Mouse (Mus musculus) cerebellum, adult 9-10 months (tissue): ENCODE measurements around the gene Pdk2.

Source experiments
- DNase-seq: peaks from one replicate; pipeline ENCODE4 v3.0.0; 2022

The Pdk2 gene

GRCm38 (mm10) chr11:95041139-95041609, at the start of gene Pdk2:
Gene Pdk2 (minus strand): TSS chr11:95041354.
- DNase-seq = peak; percentile 98

GRCm38 (mm10) chr11:95088857-95089779, 48.0 kb upstream of the Pdk2 start:
- no peak for DNase-seq

- DNase-seq = no peak
These were observed 47.1 kb upstream of the Pdk2 start for GRCm38 (mm10) chr11:95088286-95088685.

GRCm38 (mm10) chr11:95087301-95088228, 46.4 kb upstream of the Pdk2 start:
- no peak for DNase-seq

GRCm38 (mm10) chr11:95086229-95086628, 45.1 kb upstream of the Pdk2 start:
- DNase-seq = no peak

GRCm38 (mm10) chr11:95085710-95086109, 44.6 kb upstream of the Pdk2 start:
- no peak for DNase-seq

- DNase-seq = no peak
These were observed 43.7 kb upstream of the Pdk2 start for GRCm38 (mm10) chr11:95084811-95085382.

- DNase-seq = no peak
These were observed 43.0 kb upstream of the Pdk2 start for GRCm38 (mm10) chr11:95084175-95084574.

GRCm38 (mm10) chr11:95082896-95083295, 41.7 kb upstream of the Pdk2 start:
- DNase-seq = no peak

- DNase-seq = no peak
These were observed 39.6 kb upstream of the Pdk2 start for GRCm38 (mm10) chr11:95080783-95081182.

- DNase-seq = peak; percentile 34
These were observed 38.2 kb upstream of the Pdk2 start for GRCm38 (mm10) chr11:95079256-95079875.

- peak; percentile 28 for DNase-seq
These were observed 36.8 kb upstream of the Pdk2 start for GRCm38 (mm10) chr11:95077956-95078355.

GRCm38 (mm10) chr11:95076536-95077111, 35.5 kb upstream of the Pdk2 start, which contains the start of gene Itga3:
Gene Itga3 (minus strand): TSS chr11:95076801.
- peak; percentile 80 for DNase-seq

- DNase-seq = peak; percentile 79
These were observed 34.9 kb upstream of the Pdk2 start for GRCm38 (mm10) chr11:95076041-95076535.

- DNase-seq = peak; percentile 59
These were observed 34.3 kb upstream of the Pdk2 start for GRCm38 (mm10) chr11:95075197-95076040.

GRCm38 (mm10) chr11:95074694-95075093, 33.5 kb upstream of the Pdk2 start:
- peak; percentile 33 for DNase-seq

GRCm38 (mm10) chr11:95073835-95074234, 32.7 kb upstream of the Pdk2 start:
- peak; percentile 39 for DNase-seq

GRCm38 (mm10) chr11:95072804-95073203, 31.6 kb upstream of the Pdk2 start:
- DNase-seq = peak; percentile 91

GRCm38 (mm10) chr11:95072136-95072535, 31.0 kb upstream of the Pdk2 start:
- peak; percentile 39 for DNase-seq

GRCm38 (mm10) chr11:95071266-95071665, 30.1 kb upstream of the Pdk2 start:
- peak; percentile 53 for DNase-seq
